Mouse (Mus musculus) hindbrain, embryonic 14.5 days (tissue): ENCODE results near the gene Slc38a2. TPM values are rescaled to one million over a fixed set of nuclear protein-coding genes. Genes with fewer than 3 reads are reported as not detected.

Experiments
- ATAC-seq: fragments of 200-750 bp; cut with Nextera tagmentation; 2 replicates; pipeline ENCODE4 v1.8.0; 2017; ENCODE audit warnings: moderate number of reproducible peaks, mild to moderate bottlenecking, moderate TSS enrichment, moderate library complexity; ENCODE audit not compliant: low FRiP score
- DNase-seq: peaks from one replicate; pipeline ENCODE4 v3.0.0-alpha.2; 2015; ENCODE audit warnings: low spot score
- H3K27ac ChIP-seq: fragments of 300-500 bp; sonication (generic); 2 replicates; pipeline ENCODE4 v1.5.1; 2014; ENCODE audit warnings: mild to moderate bottlenecking, moderate library complexity
- H3K27me3 ChIP-seq: fragments of 300-500 bp; sonication (generic); 2 replicates; pipeline ENCODE4 v1.6.1; 2014; ENCODE audit warnings: mild to moderate bottlenecking, low read length, mixed read lengths; ENCODE audit not compliant: control insufficient read depth, insufficient read depth
- H3K36me3 ChIP-seq: fragments of 300-500 bp; sonication (generic); replicated peaks from 2 replicates; pipeline ENCODE4 v1.6.1; 2014; ENCODE audit not compliant: control insufficient read depth, insufficient read depth
- H3K4me1 ChIP-seq: fragments of 300-500 bp; sonication (generic); replicated peaks from 2 replicates; pipeline ENCODE4 v1.6.1; 2014; ENCODE audit warnings: antibody characterized with exemption, low read length, mixed read lengths; ENCODE audit not compliant: control insufficient read depth, insufficient read depth
- H3K4me2 ChIP-seq: fragments of 300-500 bp; sonication (generic); replicated peaks from 2 replicates; pipeline ENCODE4 v1.6.1; 2014; ENCODE audit warnings: mild to moderate bottlenecking, moderate library complexity
- H3K4me3 ChIP-seq: fragments of 300-500 bp; sonication (generic); replicated peaks from 2 replicates; pipeline ENCODE4 v1.5.1; 2014; ENCODE audit warnings: mild to moderate bottlenecking, low read length
- H3K9ac ChIP-seq: fragments of 300-500 bp; sonication (generic); 2 replicates; pipeline ENCODE4 v1.6.1; 2014
- H3K9me3 ChIP-seq: fragments of 300-500 bp; sonication (generic); 2 replicates; pipeline ENCODE4 v1.6.1; 2016; ENCODE audit warnings: low read length; ENCODE audit not compliant: control insufficient read depth
- WGBS: fragments of 180-500 bp; shearing (Covaris S2); extraction: QIAGEN DNeasy Blood & Tissue Kit; methylation state at CpG from one replicate; pipeline ENCODE4 v1.1.7; 2014; 5-methylcytosine and 5-hydroxymethylcytosine counted together
- polyA plus RNA-seq: library from polyadenylated mRNA; unstranded; fragments of >200 nt; fragmentation: Nextera tagmentation; extraction: Ambion mirVana; gene quantifications from 2 replicates; pipeline ENCODE4 v1.2.1, GENCODE M21; 2014

The Slc38a2 gene
- polyA plus RNA-seq, 1 experiment from 2014 or later, result 125 TPM

GRCm38 (mm10) chr15:96713758-96714675, 14.5 kb upstream of the Slc38a2 start:
- Histone ChIP-seq H3K27me3 (no peaks in the 10 kb centered on the region), H3K36me3 (no peaks in the 10 kb centered on the region), H3K9ac (no peak overlapping the region), H3K4me1 (peaks cover 7% of the 10 kb centered on the region), H3K9me3 (no peaks in the 10 kb centered on the region), H3K4me2 (no peak overlapping the region), H3K27ac (no peak overlapping the region), H3K4me3 (no peak overlapping the region)
- DNase-seq (no peak), ATAC-seq (no peak)
- 94% methylated on average over 5 of the region's 7 CpGs for WGBS

GRCm38 (mm10) chr15:96712338-96712737, 12.8 kb upstream of the Slc38a2 start:
- H3K36me3 ChIP-seq, result no peaks in the 10 kb centered on the region
- ATAC-seq (no peak), DNase-seq (no peak)
- no peak overlapping the region for H3K27ac ChIP-seq
- peaks cover 7% of the 10 kb centered on the region for H3K4me1 ChIP-seq
- H3K9ac ChIP-seq, result no peak overlapping the region
- H3K9me3 ChIP-seq, result no peaks in the 10 kb centered on the region
- WGBS, result 98% methylated on average over 5 of the region's 5 CpGs
- H3K4me3 ChIP-seq, result no peak overlapping the region
- no peak overlapping the region for H3K4me2 ChIP-seq
- no peaks in the 10 kb centered on the region for H3K27me3 ChIP-seq

- Histone ChIP-seq H3K27me3 (no peaks in the 10 kb centered on the region), H3K27ac (no peak overlapping the region), H3K36me3 (no peaks in the 10 kb centered on the region), H3K4me1 (peaks cover 7% of the 10 kb centered on the region), H3K9ac (no peak overlapping the region), H3K4me3 (no peak overlapping the region), H3K4me2 (no peak overlapping the region), H3K9me3 (no peaks in the 10 kb centered on the region)
- 94% methylated on average over 11 of the region's 11 CpGs for WGBS
- no peak for DNase-seq
- ATAC-seq, result no peak
Measured at GRCm38 (mm10) chr15:96711664-96712063, 12.1 kb upstream of the Slc38a2 start.

GRCm38 (mm10) chr15:96710352-96711114, 11.0 kb upstream of the Slc38a2 start:
- H3K27ac ChIP-seq, result peak overlapping the region; percentile 97
- H3K9me3 ChIP-seq, result no peaks in the 10 kb centered on the region
- DNase-seq (no peak), ATAC-seq (no peak)
- WGBS, result 39% methylated on average over 15 of the region's 15 CpGs
- H3K4me1 ChIP-seq, result peaks cover 7% of the 10 kb centered on the region
- peak overlapping the region; percentile 55 for H3K4me3 ChIP-seq
- H3K4me2 ChIP-seq, result peak overlapping the region; percentile 77
- no peaks in the 10 kb centered on the region for H3K27me3 ChIP-seq
- H3K36me3 ChIP-seq, result no peaks in the 10 kb centered on the region
- H3K9ac ChIP-seq, result peak overlapping the region; percentile 80

GRCm38 (mm10) chr15:96709491-96710351, 10.2 kb upstream of the Slc38a2 start:
- H3K4me1 ChIP-seq, result peaks cover 7% of the 10 kb centered on the region
- peak overlapping the region; percentile 80 for H3K9ac ChIP-seq
- WGBS, result under 1% methylated on average over 71 of the region's 80 CpGs
- peak; percentile 99 for DNase-seq
- peak overlapping the region; percentile 77 for H3K4me2 ChIP-seq
- no peaks in the 10 kb centered on the region for H3K36me3 ChIP-seq
- peak overlapping the region; percentile 97 for H3K27ac ChIP-seq
- no peaks in the 10 kb centered on the region for H3K27me3 ChIP-seq
- peak overlapping the region; percentile 55 for H3K4me3 ChIP-seq
- H3K9me3 ChIP-seq, result no peaks in the 10 kb centered on the region
- ATAC-seq, result peak; percentile 89

- H3K27me3 ChIP-seq, result no peaks in the 10 kb centered on the region
- peak overlapping the region; percentile 84 for H3K27ac ChIP-seq
- WGBS, result 23% methylated on average over 14 of the region's 14 CpGs
- peak overlapping the region; percentile 79 for H3K9ac ChIP-seq
- peaks cover 7% of the 10 kb centered on the region for H3K4me1 ChIP-seq
- H3K4me2 ChIP-seq, result peak overlapping the region; percentile 77
- DNase-seq (no peak), ATAC-seq (no peak)
- H3K36me3 ChIP-seq, result no peaks in the 10 kb centered on the region
- peak overlapping the region; percentile 55 for H3K4me3 ChIP-seq
- no peaks in the 10 kb centered on the region for H3K9me3 ChIP-seq
Measured at GRCm38 (mm10) chr15:96708976-96709490, 9.5 kb upstream of the Slc38a2 start.

GRCm38 (mm10) chr15:96708428-96708827, 8.9 kb upstream of the Slc38a2 start:
- DNase-seq (no peak), ATAC-seq (no peak)
- Histone ChIP-seq H3K27ac (no peak overlapping the region), H3K9ac (no peak overlapping the region), H3K9me3 (no peaks in the 10 kb centered on the region), H3K4me3 (no peak overlapping the region), H3K4me2 (peak overlapping the region; percentile 77), H3K36me3 (no peaks in the 10 kb centered on the region), H3K4me1 (peaks cover 7% of the 10 kb centered on the region), H3K27me3 (no peaks in the 10 kb centered on the region)
- WGBS, result 83% methylated on average over 8 of the region's 8 CpGs

- DNase-seq, result no peak
- H3K9me3 ChIP-seq, result no peaks in the 10 kb centered on the region
- no peaks in the 10 kb centered on the region for H3K36me3 ChIP-seq
- peaks cover 7% of the 10 kb centered on the region for H3K4me1 ChIP-seq
- H3K27me3 ChIP-seq, result no peaks in the 10 kb centered on the region
- no peak overlapping the region for H3K4me2 ChIP-seq
- 78% methylated on average over 2 of the region's 2 CpGs for WGBS
- no peak overlapping the region for H3K4me3 ChIP-seq
- no peak overlapping the region for H3K27ac ChIP-seq
- ATAC-seq, result no peak
- no peak overlapping the region for H3K9ac ChIP-seq
Measured at GRCm38 (mm10) chr15:96707936-96708335, 8.4 kb upstream of the Slc38a2 start.
